Mouse (Mus musculus): ENCODE data around the gene Hdx.
A peak's percentile ranks its signal among the peaks of the same experiment; 100 is the strongest.

Hdx gene

DNA sequence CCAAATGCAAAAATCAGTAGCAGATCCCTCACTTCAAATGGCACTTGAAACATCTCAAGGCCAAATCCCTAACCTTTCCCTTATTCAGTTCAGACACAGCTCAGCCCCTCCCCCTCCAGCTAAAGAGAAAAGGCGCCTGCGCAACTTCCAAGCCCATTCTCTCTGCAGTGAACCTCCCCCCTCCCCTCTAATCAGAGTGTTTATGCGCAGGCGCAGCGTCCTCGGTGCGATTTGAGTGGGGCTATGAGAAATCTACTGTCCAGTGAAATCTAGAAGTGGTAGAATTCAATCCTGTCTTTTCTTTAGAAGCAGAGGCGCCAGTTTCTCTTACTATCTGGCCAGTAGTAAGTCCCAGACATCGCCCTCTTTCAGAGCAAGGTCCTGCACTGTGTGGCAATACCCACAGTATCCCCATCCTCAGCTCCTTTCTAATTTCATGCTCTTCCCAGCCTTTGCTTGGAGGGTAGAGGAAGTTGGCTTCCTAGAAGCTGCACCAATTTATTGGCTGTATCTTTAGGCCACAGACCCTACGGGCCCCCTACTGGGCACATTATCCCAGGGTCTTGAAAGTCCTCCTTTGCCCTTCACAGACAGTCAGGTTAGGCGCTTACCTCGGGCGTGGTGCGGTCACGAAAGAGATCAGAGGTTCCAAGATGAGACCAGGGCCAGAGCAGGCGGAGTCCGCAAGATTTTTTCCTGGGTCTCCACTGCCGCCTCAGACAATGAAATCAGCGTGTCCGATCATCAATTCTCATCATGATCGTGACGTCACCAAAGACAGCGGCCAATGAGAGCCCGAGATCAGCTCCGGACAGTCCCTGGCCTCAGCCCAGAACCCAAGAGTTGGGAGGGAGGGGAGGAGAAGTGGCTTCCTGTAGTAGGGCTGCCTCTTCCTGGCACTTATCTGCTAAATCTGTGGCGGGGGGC, at the start of gene Hdx:
Gene Hdx, minus strand, starts transcription at position 724 of the 927 bp plus-strand sequence.
- peak in 1 of 2 experiments; percentile 1 for DNase-seq (ENCODE audit: low spot score in 2 of 2)

DNA sequence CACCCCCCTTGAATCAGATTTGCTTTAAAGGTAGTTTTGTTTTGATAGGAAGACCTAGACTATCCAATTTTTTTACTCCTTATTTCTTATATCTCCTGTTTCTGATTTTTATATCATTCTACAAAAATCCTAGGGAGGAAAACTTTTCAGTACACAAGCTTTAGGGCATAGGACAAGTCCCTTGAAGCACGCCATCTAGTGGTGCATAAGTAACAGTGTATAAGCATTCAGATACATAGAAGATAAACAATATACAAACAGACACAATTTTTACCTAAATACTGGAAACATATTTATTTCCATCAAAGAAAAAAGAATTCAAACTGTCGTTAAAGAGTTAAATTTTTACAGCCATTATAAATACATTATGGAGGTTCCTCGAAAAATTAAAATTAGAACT, 11.2 kb downstream of the Hdx start:
- DNase-seq (ENCODE audit: low spot score in 2 of 2): no peak

DNA sequence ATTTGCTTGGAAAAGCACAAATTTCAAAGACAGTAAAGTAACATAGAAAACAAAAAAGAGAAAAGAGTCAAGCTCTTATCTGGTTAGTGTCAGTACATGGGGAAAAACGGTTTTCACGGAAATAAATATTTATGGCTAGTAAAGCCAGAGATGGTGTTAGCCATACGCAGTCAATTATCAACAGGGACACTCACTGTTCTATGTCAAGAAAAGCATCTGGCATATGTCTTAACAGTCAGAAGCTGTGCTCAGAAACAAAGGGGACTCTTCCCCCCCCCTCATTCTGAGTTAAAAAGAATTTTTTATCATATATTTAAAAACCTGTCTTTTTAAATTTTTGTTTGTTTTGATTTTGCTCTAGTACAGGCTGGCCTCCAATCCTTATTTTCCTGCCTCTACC, 25.2 kb downstream of the Hdx start:
- no peak for DNase-seq (ENCODE audit: low spot score in 2 of 2)

DNA sequence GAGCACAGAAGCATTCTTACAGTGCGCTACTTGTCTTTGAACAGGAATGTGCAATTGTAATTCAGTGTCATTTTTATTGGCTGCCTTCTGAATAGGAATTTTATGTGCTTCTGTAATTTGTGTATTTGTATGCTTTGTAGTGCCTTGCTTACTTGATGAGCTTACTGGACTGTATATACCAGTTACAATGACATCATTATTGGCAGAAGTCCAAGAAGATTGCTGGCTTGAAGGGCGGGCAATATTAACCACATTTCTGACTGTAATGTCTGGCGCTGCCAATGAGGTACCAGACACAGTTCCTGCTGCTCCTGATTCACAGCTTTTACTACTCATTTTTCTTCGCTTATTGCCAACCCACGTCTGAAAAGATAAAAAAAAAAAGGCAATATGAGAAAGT, 36.5 kb downstream of the Hdx start:
- DNase-seq (ENCODE audit: low spot score in 2 of 2): no peak

DNA sequence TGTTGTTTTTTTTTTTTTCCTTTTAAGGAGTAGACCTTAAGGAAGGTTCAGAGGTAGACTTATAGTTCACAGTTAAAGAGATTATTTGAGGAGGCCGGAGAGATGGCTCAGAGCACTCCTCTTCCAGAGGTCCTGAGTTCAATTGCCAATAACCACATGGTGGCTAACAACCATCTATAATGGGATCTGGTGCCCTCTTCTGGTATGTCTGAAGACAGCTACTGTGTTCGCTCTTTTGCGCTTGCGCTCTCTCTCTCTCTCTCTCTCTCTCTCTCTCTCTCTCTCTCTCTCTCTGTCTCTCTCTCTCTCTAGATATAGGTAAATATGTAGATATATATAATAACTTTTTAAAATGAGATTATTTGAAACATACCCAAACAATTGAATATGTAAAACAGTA, 38.2 kb downstream of the Hdx start:
- no peak for DNase-seq (ENCODE audit: low spot score in 2 of 2)

DNA sequence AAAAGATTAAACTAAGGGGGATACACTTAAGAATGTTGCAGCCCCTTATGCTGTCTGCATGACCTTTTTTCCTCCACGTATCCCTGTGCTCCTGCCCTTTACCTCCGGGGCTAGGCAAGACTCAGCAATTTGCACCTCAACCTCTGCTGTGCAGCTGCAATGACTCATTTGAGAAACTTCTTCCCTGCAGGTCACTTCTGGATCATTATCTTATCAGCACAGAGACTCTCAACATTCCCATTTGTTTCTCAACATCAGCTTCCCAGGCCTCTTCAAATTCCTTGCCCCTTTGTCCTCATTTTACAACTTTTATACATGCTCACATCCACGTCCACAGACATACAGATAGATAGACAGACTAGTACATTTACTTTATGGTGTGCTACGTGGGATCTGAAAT, 51.9 kb downstream of the Hdx start:
- DNase-seq (ENCODE audit: low spot score in 2 of 2): no peak

DNA sequence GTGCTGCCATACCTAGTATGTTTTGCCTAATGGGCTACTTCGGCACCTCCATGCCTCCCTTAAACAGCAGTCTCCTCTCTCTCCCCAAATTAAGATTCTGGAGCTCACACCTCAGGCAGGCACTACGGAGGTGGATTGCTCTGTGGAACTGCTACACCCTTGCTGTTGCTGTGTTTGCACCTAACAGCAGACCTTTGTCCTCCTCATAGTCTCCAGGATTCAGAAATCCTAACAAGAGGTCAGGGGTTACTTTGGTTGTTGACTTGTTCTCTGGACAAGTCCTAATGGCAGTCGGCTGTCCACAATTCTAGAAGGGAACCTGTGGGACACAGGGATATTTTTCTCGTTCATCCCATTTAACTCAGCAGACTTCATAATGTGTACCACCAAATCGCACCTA, 56.3 kb downstream of the Hdx start:
- DNase-seq (ENCODE audit: low spot score in 2 of 2): no peak

DNA sequence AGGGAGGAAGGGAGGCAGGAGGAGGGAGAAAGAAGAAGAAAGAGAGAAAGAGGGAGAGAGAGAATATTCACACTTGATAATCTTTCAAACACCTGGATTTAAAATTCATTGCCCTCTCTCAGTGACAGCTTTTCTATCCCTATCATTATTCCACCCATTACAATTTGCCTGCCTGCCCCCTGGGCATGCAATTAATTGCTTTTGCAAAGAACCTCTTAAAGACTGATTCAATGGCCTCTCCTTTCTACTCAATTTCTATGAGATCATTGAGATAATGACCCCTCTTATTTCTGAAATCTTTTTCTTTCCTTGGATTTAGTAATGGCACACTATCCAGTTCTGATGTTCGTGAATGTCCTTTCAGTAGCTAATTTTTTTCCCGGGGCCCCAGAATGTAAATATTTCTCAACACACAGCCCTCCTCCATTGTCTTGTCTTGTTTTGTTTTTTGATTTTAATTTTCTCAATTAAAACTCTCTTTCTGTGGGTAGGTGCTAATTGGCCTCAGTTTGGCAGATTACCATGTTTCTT, 99.2 kb downstream of the Hdx start:
- DNase-seq (ENCODE audit: low spot score in 2 of 2): no peak

DNA sequence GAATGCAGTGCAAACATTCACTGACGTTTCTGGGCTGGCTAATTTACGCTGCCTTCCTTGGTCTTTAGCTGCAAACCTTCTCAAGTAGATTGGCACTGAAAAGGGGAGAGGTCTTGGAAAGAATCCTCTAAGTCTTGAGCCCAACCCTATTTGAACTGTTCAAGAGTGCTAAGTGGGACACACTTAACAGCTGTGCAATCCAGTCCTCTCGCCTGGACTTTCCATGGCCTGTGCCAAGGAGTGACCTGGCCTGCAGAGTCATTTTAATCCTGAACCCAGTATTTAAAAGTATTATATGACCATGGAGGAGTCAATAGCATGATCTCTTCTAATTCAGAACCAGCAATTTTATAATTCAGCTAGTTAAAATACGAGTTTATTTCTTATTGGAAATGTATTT, 109.3 kb downstream of the Hdx start:
- DNase-seq (ENCODE audit: low spot score in 2 of 2): no peak

DNA sequence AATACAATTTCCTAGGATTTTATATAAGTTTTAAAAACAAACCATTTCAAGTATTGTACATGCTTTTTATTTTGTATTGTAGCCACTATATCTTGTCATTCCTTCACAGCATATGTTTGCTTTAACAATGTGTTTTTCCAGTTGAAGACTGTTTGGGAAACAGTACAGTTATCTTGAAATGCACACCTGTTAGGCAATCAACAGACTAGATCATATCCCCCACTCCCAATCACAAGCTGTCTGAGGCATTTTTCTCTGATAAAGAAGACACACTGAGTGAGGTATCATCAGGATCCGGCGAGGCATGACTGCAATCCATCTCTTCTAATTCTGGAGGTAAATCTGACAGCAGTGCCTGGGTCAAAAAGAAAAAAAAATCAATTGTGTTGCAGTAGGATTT, 119.8 kb downstream of the Hdx start:
- no peak for DNase-seq (ENCODE audit: low spot score in 2 of 2)

DNA sequence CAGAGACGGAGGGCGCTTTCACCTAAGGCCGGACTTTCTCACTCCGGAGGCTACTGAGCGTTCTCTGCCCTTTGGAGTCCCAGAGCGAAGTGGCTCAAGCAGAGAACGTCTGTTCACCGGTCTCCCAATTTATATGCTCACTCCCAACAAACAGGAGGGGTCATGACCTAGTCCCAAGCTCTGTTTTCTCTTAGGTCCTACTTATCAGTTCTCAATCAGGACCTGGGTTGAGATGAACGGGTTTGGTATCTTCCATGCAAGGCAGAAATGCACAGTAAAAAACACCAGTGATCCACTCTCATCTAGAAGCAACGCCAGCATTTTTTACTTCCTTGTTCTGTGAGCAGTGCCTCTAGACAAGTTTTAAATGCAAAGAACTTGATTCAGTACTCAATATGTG, 159.0 kb downstream of the Hdx start, which contains the start of gene Rps6ka6:
Gene Rps6ka6, minus strand, starts transcription at position 101 of the 400 bp plus-strand sequence.
- no peak for DNase-seq (ENCODE audit: low spot score in 2 of 2)

All from urinary bladder, postnatal 36 days (tissue).